Mouse (Mus musculus) liver, embryonic 14.5 days (tissue): ENCODE measurements around the gene Zrsr1. TPM values are rescaled to one million over a fixed set of nuclear protein-coding genes. Genes with fewer than 3 reads are reported as not detected.
A peak's percentile ranks its signal among the peaks of the same experiment; 100 is the strongest.

ENCODE experiments used
- ATAC-seq: fragments of 200-750 bp; cut with Nextera tagmentation; 2 replicates; pipeline ENCODE4 v1.8.0; 2017; ENCODE audit warnings: moderate number of reproducible peaks, mild to moderate bottlenecking, moderate library complexity; ENCODE audit not compliant: insufficient read depth
- DNase-seq, 3 experiments: peaks; one replicate each; pipeline ENCODE4 v3.0.0-alpha.2; 2012 to 2013; ENCODE audit warnings: low read depth in 3 of 3, low spot score in 3 of 3
- H3K27ac ChIP-seq: fragments of 300-500 bp; sonication (generic); 2 replicates; pipeline ENCODE4 v1.5.1; 2014; ENCODE audit warnings: moderate library complexity, mild to moderate bottlenecking, control low read depth, inconsistent platforms
- H3K27me3 ChIP-seq: fragments of 300-500 bp; sonication (generic); 2 replicates; pipeline ENCODE4 v1.6.1; 2014; ENCODE audit warnings: mild to moderate bottlenecking, low read length, moderate library complexity; ENCODE audit not compliant: control insufficient read depth, insufficient read depth
- H3K36me3 ChIP-seq: fragments of 300-500 bp; sonication (generic); replicated peaks from 2 replicates; pipeline ENCODE4 v1.6.1; 2014; ENCODE audit warnings: low read depth; ENCODE audit not compliant: control insufficient read depth, insufficient read depth
- H3K4me1 ChIP-seq, 2 experiments: fragments of 200-500 bp in 1 of 2; fragments of 300-500 bp in 1 of 2; sonication (generic) in 1 of 2; replicated peaks; 2 replicates each; pipeline ENCODE4 v1.6.1; 2012 to 2014; ENCODE audit warnings: antibody characterized with exemption in 1 of 2, inconsistent platforms in 1 of 2, low read length in 1 of 2; ENCODE audit not compliant: control insufficient read depth in 2 of 2, insufficient read depth in 2 of 2
- H3K4me2 ChIP-seq: fragments of 300-500 bp; sonication (generic); 2 replicates; pipeline ENCODE4 v1.6.1; 2014; ENCODE audit warnings: low read depth, mild to moderate bottlenecking, control low read depth, moderate library complexity
- H3K4me3 ChIP-seq, 2 experiments: fragments of 200-500 bp in 1 of 2; fragments of 300-500 bp in 1 of 2; sonication (generic) in 1 of 2; 2 replicates each; pipeline ENCODE4 v1.5.1; 2012 to 2014; ENCODE audit warnings: low read depth in 2 of 2, low read length in 2 of 2, mild to moderate bottlenecking in 2 of 2, control low read depth in 1 of 2, inconsistent platforms in 1 of 2, moderate library complexity in 1 of 2; ENCODE audit not compliant: insufficient read depth in 1 of 2
- H3K9ac ChIP-seq: fragments of 300-500 bp; sonication (generic); replicated peaks from 2 replicates; pipeline ENCODE4 v1.6.1; 2014; ENCODE audit warnings: mild to moderate bottlenecking, control low read depth, moderate library complexity
- H3K9me3 ChIP-seq: fragments of 300-500 bp; sonication (generic); 2 replicates; pipeline ENCODE4 v1.6.1; 2016; ENCODE audit warnings: low read length, mixed read lengths; ENCODE audit not compliant: control insufficient read depth
- CTCF ChIP-seq: IDR thresholded peaks from 2 replicates; pipeline ENCODE4 v1.5.1; 2016; ENCODE audit warnings: antibody characterized with exemption, low read depth, control low read depth
- EP300 ChIP-seq: IDR thresholded peaks from 2 replicates; pipeline ENCODE4 v1.6.1; 2016; ENCODE audit warnings: antibody characterized with exemption, low read depth
- WGBS: fragments of 180-500 bp; shearing (Covaris S2); extraction: QIAGEN DNeasy Blood & Tissue Kit; methylation state at CpG from one replicate; pipeline ENCODE4 v1.1.7; 2014; ENCODE audit not compliant: insufficient replicate concordance; 5-methylcytosine and 5-hydroxymethylcytosine counted together
- polyA plus RNA-seq, 2 experiments: library from polyadenylated mRNA; depleted of rRNA in 1 of 2; stranded (reverse) in 1 of 2; unstranded in 1 of 2; fragments of >200 nt; fragmentation: Nextera tagmentation in 1 of 2; extraction: Ambion mirVana in 1 of 2; gene quantifications; 2 replicates each; pipeline versions ENCODE4 v1.2.1 to v1.2.3; 2012 to 2014

The Zrsr1 gene
- polyA plus RNA-seq, 2 experiments, result 1.8 to 12.6 TPM

DNA sequence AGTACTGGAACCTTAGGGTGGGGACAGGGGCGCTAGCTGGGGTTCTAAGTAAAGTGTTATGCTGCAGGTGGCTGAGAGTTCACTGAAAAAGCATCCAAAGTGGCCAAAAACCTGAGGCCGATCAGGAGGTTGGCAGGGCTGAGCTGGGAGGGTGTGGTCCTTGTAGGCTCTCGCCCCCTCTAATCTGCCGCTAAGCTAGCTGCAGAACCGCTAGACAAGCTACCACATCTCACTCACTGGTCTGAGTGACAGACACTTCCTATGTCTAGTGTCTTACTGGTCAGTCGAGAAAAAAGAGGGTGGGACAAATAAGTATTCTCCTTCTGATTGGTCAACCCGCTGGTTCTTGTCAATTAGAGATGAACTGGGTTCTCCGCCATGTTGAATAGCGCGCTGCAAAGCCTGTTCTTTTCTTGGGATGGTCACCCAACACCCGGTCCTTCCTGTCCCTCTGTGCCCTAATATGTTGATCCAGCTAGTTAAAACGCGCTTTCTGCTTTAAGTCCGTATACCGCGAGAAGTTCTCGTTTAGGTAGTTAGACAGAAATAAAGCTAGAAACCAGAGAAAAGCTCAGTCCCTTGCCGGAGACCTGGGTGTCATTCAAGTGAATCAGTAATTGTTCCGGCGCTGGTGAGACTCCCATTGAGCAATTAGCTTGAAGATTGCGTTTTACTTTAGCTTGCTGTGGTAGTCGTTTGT is 35.8 kb downstream of the Zrsr1 start, which contains the start of gene Fam161a:
Gene Fam161a (plus strand): TSS at position 51 of the 700 bp plus-strand sequence.
- no peaks in the 10 kb centered on the region for H3K9me3 ChIP-seq
- peaks cover 25% of the 10 kb centered on the region for H3K36me3 ChIP-seq
- H3K4me2 ChIP-seq, result peak within 1 kb of the TSS; percentile 83
- H3K27me3 ChIP-seq, result no peaks in the 10 kb centered on the region
- peak within 1 kb of the TSS; percentile 66 to 90 for H3K4me3 ChIP-seq
- H3K4me1 ChIP-seq, result peaks cover 6 to 7% of the 10 kb centered on the region in 2 experiments
- TF ChIP-seq CTCF (no peak), EP300 (no peak)
- ATAC-seq (peak; percentile 94), DNase-seq (peak; percentile 91 to 94 (median 93))
- H3K9ac ChIP-seq, result peak within 1 kb of the TSS; percentile 77
- H3K27ac ChIP-seq, result peak within 1 kb of the TSS; percentile 87
- WGBS, result under 1% methylated on average over 22 of the region's 22 CpGs

DNA sequence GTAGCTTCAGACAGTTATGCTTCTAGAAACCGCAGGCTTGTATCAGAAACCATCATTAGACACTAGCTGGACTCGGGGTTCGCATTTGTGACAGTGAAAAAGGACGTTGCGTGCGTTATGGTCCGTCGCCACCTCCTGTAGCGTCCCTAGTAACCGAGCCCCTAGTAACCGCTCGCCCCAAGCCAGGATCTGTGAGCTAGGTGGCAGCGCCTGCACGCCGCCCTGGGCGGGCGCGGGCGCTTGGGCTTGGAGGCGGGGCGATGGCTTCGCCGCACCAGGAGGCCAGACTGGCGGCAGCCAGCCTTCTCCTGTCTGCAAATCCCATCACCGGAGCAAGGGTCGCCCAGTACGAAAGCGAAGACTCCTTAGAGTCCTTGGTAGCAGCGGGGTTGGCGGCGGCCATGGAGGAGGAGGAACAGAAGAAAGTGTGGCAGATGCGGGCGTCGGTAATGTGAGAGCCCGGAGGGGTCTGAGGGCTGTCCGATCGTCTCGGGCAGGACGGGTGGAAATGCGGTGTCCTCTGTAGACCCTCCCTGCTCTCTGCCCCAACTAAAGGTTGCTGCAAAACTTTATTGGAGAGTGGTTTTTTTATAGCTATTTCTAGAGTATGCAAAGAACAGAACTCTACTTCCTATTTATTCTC is 36.5 kb downstream of the Zrsr1 start:
- Histone ChIP-seq H3K9me3 (no peaks in the 10 kb centered on the region), H3K27ac (peak overlapping the region; percentile 87), H3K9ac (peak overlapping the region; percentile 77), H3K36me3 (peaks cover 20% of the 10 kb centered on the region), H3K4me2 (peak overlapping the region; percentile 83), H3K4me1 (peaks cover 6 to 7% of the 10 kb centered on the region in 2 experiments), H3K4me3 (peak overlapping the region; percentile 66 to 90), H3K27me3 (no peaks in the 10 kb centered on the region)
- DNase-seq (peak; percentile 69 to 76 (median 71)), ATAC-seq (peak; percentile 82)
- TF ChIP-seq EP300 (no peak), CTCF (peak; percentile 43; the same call in 1 of the 2 replicates)
- under 1% methylated on average over 40 of the region's 40 CpGs for WGBS

DNA sequence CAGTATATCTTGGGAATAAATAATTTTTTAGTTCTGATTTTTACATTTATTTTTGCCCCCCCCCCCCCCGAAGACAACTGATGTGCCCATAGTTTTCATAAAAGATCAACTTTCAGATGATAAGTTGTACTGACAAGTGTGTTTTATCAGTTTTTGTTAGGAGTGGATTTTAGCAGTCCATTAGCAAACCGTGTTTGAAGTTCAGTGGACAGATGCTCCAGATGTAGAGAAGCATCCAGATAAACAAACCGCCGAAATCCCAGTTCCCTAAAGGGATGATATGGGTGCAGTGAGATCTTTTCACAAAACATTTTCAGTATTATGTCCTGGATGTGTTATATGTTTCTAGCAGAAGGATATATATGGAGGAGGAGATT is 37.0 kb downstream of the Zrsr1 start:
- no peak for TF ChIP-seq CTCF
- H3K27ac ChIP-seq, result no peak overlapping the region
- 26% methylated on average over 4 of the region's 4 CpGs for WGBS

DNA sequence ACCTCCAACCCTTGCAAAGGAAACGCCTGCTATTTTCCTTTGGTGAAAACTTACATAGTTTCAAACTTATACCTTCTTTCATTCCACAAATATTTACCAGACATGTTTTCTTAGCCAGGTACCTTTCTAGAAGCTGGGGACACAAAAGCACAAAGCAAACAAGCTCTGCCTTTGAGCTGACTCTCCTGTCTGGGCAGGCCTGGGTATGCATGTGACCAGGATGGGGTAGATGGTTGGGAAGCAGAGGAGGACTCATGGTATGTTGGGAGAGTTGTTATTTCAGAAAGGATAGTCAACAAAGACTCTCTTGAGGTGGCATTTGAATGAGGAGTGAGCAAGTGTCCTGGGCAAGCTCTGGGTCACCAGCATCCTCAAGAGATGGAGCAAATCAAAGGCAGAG is 41.3 kb downstream of the Zrsr1 start:
- H3K4me1 ChIP-seq, result no peaks in the 10 kb centered on the region
- no peak overlapping the region for H3K4me2 ChIP-seq
- WGBS, result 45% methylated on average over 1 of the region's 1 CpGs
- H3K9me3 ChIP-seq, result no peaks in the 10 kb centered on the region
- ATAC-seq (no peak), DNase-seq (no peak)
- no peak overlapping the region for H3K27ac ChIP-seq
- H3K9ac ChIP-seq, result no peak overlapping the region
- no peaks in the 10 kb centered on the region for H3K36me3 ChIP-seq
- no peaks in the 10 kb centered on the region for H3K27me3 ChIP-seq
- H3K4me3 ChIP-seq, result no peak overlapping the region
- no peak for TF ChIP-seq EP300
- TF ChIP-seq CTCF, result no peak

More for the DNA sequence above, 37.0 kb downstream of the Zrsr1 start:
- Histone ChIP-seq H3K27me3 (no peaks in the 10 kb centered on the region), H3K9me3 (no peaks in the 10 kb centered on the region), H3K4me3 (peak overlapping the region in 1 of 2 experiments; percentile 66; a peak in 2 of 4 replicates), H3K9ac (peak overlapping the region; percentile 77), H3K4me1 (peaks cover 6 to 7% of the 10 kb centered on the region in 2 experiments), H3K36me3 (peaks cover 15% of the 10 kb centered on the region), H3K4me2 (peak overlapping the region; percentile 83)
- DNase-seq, result no peak
- ATAC-seq, result no peak

DNA sequence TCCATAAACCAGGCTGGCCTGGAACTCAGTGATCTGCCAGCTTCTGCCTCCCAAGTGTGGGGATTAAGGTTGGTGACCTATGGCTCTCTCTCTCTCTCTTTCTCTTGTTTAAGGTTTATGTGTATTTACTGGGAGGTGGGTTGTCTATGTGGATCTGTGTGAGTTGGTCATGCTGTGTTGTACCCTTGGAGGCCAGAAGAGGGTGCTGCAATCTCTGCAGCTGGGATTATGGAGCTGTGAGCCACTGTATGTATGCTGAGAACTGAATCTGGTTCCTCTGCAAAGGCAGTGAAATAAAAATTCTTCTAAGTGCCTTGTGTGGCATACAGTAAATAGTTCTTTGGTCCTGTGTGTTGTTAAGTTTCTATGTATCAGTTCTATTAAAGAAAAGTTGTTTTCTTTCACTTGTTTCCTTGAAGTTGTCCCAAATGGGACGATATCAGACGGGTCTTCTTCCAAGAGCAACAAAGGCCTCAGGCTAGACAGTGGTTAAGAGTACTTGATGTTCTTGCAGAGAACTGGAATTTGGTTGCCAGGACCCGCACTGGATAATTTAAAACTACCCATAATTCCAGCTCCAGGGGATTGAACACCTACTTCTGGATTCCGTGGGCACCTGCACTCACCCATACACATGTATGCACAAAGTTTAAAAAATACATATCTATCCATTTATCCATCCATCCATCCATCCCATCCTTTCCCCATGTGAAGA is 41.9 kb downstream of the Zrsr1 start:
- 77% methylated on average over 4 of the region's 4 CpGs for WGBS
- Histone ChIP-seq H3K4me2 (no peak overlapping the region), H3K9ac (no peak overlapping the region), H3K27me3 (no peaks in the 10 kb centered on the region), H3K36me3 (no peaks in the 10 kb centered on the region), H3K27ac (no peak overlapping the region), H3K9me3 (no peaks in the 10 kb centered on the region), H3K4me3 (no peak overlapping the region), H3K4me1 (no peaks in the 10 kb centered on the region)
- no peak for DNase-seq
- TF ChIP-seq CTCF, result peak; percentile 77
- TF ChIP-seq EP300, result no peak
- ATAC-seq, result no peak
